Mouse (Mus musculus): ENCODE results near the gene Thra. TPM values are rescaled to one million over a fixed set of nuclear protein-coding genes. Genes with fewer than 3 reads are reported as not detected.
A peak's percentile ranks its signal among the peaks of the same experiment; 100 is the strongest.

Gene Thra
- polyA plus RNA-seq, 1 experiment, result 128 TPM

- no peak overlapping the region for H3K27ac ChIP-seq (ENCODE audit: insufficient read depth, low read depth, low read length)
- peaks cover 2% of the 10 kb centered on the region; the same call in 1 of the 2 replicates for H3K4me1 ChIP-seq (ENCODE audit: control insufficient read depth, insufficient read depth, insufficient read length, low read length)
- 22% methylated on average over 13 of the region's 13 CpGs for WGBS
- no peak overlapping the region for H3K4me3 ChIP-seq (ENCODE audit: low read depth, low read length)
- no peaks in the 10 kb centered on the region for H3K27me3 ChIP-seq (ENCODE audit: control insufficient read depth, insufficient read depth, low read length)
- H3K36me3 ChIP-seq (ENCODE audit: control insufficient read depth, insufficient read depth, low read length), result peaks cover 25% of the 10 kb centered on the region
- TF ChIP-seq POLR2A (IDR thresholded peaks at IDR 0.05; ENCODE audit: low read depth, low read length) (no peak), CTCF (IDR thresholded peaks at IDR 0.05; ENCODE audit: extremely low read depth, insufficient read length, insufficient replicate concordance, low read depth, low read length) (peak; percentile 82)
These were observed 22.5 kb upstream of the Thra start for GRCm38 (mm10) chr11:98717904-98718303.

GRCm38 (mm10) chr11:98720756-98721155 lies 19.7 kb upstream of the Thra start:
- Histone ChIP-seq H3K4me3 (ENCODE audit: low read depth, low read length) (no peak overlapping the region), H3K27ac (ENCODE audit: insufficient read depth, low read depth, low read length) (no peak overlapping the region), H3K4me1 (ENCODE audit: control insufficient read depth, insufficient read depth, insufficient read length, low read length) (peaks cover 2% of the 10 kb centered on the region; the same call in 1 of the 2 replicates), H3K36me3 (ENCODE audit: control insufficient read depth, insufficient read depth, low read length) (peaks cover 14% of the 10 kb centered on the region), H3K27me3 (ENCODE audit: control insufficient read depth, insufficient read depth, low read length) (no peaks in the 10 kb centered on the region)
- 81% methylated on average over 2 of the region's 2 CpGs for WGBS
- TF ChIP-seq CTCF (IDR thresholded peaks at IDR 0.05; ENCODE audit: extremely low read depth, insufficient read length, insufficient replicate concordance, low read depth, low read length) (no peak), POLR2A (IDR thresholded peaks at IDR 0.05; ENCODE audit: low read depth, low read length) (no peak)

- Histone ChIP-seq H3K27ac (ENCODE audit: insufficient read depth, low read depth, low read length) (peak overlapping the region; percentile 49; the same call in 1 of the 2 replicates), H3K4me1 (ENCODE audit: control insufficient read depth, insufficient read depth, insufficient read length, low read length) (peaks cover 2% of the 10 kb centered on the region; the same call in 1 of the 2 replicates), H3K27me3 (ENCODE audit: control insufficient read depth, insufficient read depth, low read length) (no peaks in the 10 kb centered on the region), H3K4me3 (ENCODE audit: low read depth, low read length) (no peak overlapping the region), H3K36me3 (ENCODE audit: control insufficient read depth, insufficient read depth, low read length) (peaks cover 14% of the 10 kb centered on the region)
- 66% methylated on average over 24 of the region's 24 CpGs for WGBS
- TF ChIP-seq POLR2A (IDR thresholded peaks at IDR 0.05; ENCODE audit: low read depth, low read length) (no peak), CTCF (IDR thresholded peaks at IDR 0.05; ENCODE audit: extremely low read depth, insufficient read length, insufficient replicate concordance, low read depth, low read length) (peak; percentile 24; the same call in 1 of the 2 replicates)
These were observed 18.8 kb upstream of the Thra start for GRCm38 (mm10) chr11:98721458-98722226.

GRCm38 (mm10) chr11:98723098-98723497 lies 17.3 kb upstream of the Thra start:
- no peaks in the 10 kb centered on the region for H3K27me3 ChIP-seq (ENCODE audit: control insufficient read depth, insufficient read depth, low read length)
- TF ChIP-seq CTCF (IDR thresholded peaks at IDR 0.05; ENCODE audit: extremely low read depth, insufficient read length, insufficient replicate concordance, low read depth, low read length) (no peak), POLR2A (IDR thresholded peaks at IDR 0.05; ENCODE audit: low read depth, low read length) (no peak)
- no peaks in the 10 kb centered on the region for H3K4me1 ChIP-seq (ENCODE audit: control insufficient read depth, insufficient read depth, insufficient read length, low read length)
- H3K27ac ChIP-seq (ENCODE audit: insufficient read depth, low read depth, low read length), result no peak overlapping the region
- 84% methylated on average over 7 of the region's 7 CpGs for WGBS
- peaks cover 9% of the 10 kb centered on the region for H3K36me3 ChIP-seq (ENCODE audit: control insufficient read depth, insufficient read depth, low read length)
- H3K4me3 ChIP-seq (ENCODE audit: low read depth, low read length), result no peak overlapping the region

- no peaks in the 10 kb centered on the region for H3K27me3 ChIP-seq (ENCODE audit: control insufficient read depth, insufficient read depth, low read length)
- H3K27ac ChIP-seq (ENCODE audit: insufficient read depth, low read depth, low read length), result no peak overlapping the region
- H3K36me3 ChIP-seq (ENCODE audit: control insufficient read depth, insufficient read depth, low read length), result peaks cover 9% of the 10 kb centered on the region
- 93% methylated on average over 15 of the region's 15 CpGs for WGBS
- no peak overlapping the region for H3K4me3 ChIP-seq (ENCODE audit: low read depth, low read length)
- TF ChIP-seq POLR2A (IDR thresholded peaks at IDR 0.05; ENCODE audit: low read depth, low read length) (no peak), CTCF (IDR thresholded peaks at IDR 0.05; ENCODE audit: extremely low read depth, insufficient read length, insufficient replicate concordance, low read depth, low read length) (no peak)
- peaks cover 3% of the 10 kb centered on the region; the same call in 1 of the 2 replicates for H3K4me1 ChIP-seq (ENCODE audit: control insufficient read depth, insufficient read depth, insufficient read length, low read length)
These were observed 14.4 kb upstream of the Thra start for GRCm38 (mm10) chr11:98725926-98726506.

GRCm38 (mm10) chr11:98729119-98729588 lies 11.3 kb upstream of the Thra start, which contains the start of gene Med24:
Gene Med24 (minus strand): TSS chr11:98729435.
- WGBS, result 2% methylated on average over 16 of the region's 16 CpGs

GRCm38 (mm10) chr11:98730727-98731126 lies 9.7 kb upstream of the Thra start:
- peaks cover 4% of the 10 kb centered on the region for H3K36me3 ChIP-seq (ENCODE audit: control insufficient read depth, insufficient read depth, low read length)
- 58% methylated on average over 4 of the region's 4 CpGs for WGBS
- 0 out of 2 replicates have a peak overlapping the region, but pooled peaks have one; percentile 8 for H3K27ac ChIP-seq (ENCODE audit: insufficient read depth, low read depth, low read length)
- TF ChIP-seq CTCF (IDR thresholded peaks at IDR 0.05; ENCODE audit: extremely low read depth, insufficient read length, insufficient replicate concordance, low read depth, low read length) (no peak), POLR2A (IDR thresholded peaks at IDR 0.05; ENCODE audit: low read depth, low read length) (no peak)
- no peaks in the 10 kb centered on the region for H3K27me3 ChIP-seq (ENCODE audit: control insufficient read depth, insufficient read depth, low read length)
- peaks cover 3% of the 10 kb centered on the region; the same call in 1 of the 2 replicates for H3K4me1 ChIP-seq (ENCODE audit: control insufficient read depth, insufficient read depth, insufficient read length, low read length)
- H3K4me3 ChIP-seq (ENCODE audit: low read depth, low read length), result no peak overlapping the region

More at GRCm38 (mm10) chr11:98729119-98729588, 11.3 kb upstream of the Thra start, which contains the start of gene Med24:
- H3K4me1 ChIP-seq (ENCODE audit: control insufficient read depth, insufficient read depth, insufficient read length, low read length), result peaks cover 3% of the 10 kb centered on the region; the same call in 1 of the 2 replicates
- peak within 1 kb of the TSS; percentile 45 for H3K27ac ChIP-seq (ENCODE audit: insufficient read depth, low read depth, low read length)
- peak within 1 kb of the TSS; percentile 92 for H3K4me3 ChIP-seq (ENCODE audit: low read depth, low read length)
- no peaks in the 10 kb centered on the region for H3K27me3 ChIP-seq (ENCODE audit: control insufficient read depth, insufficient read depth, low read length)
- no peak for TF ChIP-seq POLR2A (IDR thresholded peaks at IDR 0.05; ENCODE audit: low read depth, low read length)
- no peak for TF ChIP-seq CTCF (IDR thresholded peaks at IDR 0.05; ENCODE audit: extremely low read depth, insufficient read length, insufficient replicate concordance, low read depth, low read length)
- peaks cover 9% of the 10 kb centered on the region for H3K36me3 ChIP-seq (ENCODE audit: control insufficient read depth, insufficient read depth, low read length)

Measured in small intestine, adult 2 months (tissue).